Mouse (Mus musculus) ES-E14 (cell line): ENCODE measurements around the gene Apool. TPM values are rescaled to one million over a fixed set of nuclear protein-coding genes. Genes with fewer than 3 reads are reported as not detected.

Experiments used
- DNase-seq: peaks from one replicate; pipeline ENCODE4 v3.0.0-alpha.2; 2013; ENCODE audit warnings: low read depth, low spot score
- H3K27ac ChIP-seq: 2 replicates; pipeline ENCODE4 v1.5.1; 2012; ENCODE audit warnings: low read depth, mild to moderate bottlenecking, low read length, moderate library complexity, mixed read lengths; ENCODE audit not compliant: poor library complexity, insufficient read depth, severe bottlenecking
- H3K36me3 ChIP-seq: 2 replicates; pipeline ENCODE4 v1.6.1; 2012; ENCODE audit warnings: mild to moderate bottlenecking, low read length, moderate library complexity, mixed read lengths; ENCODE audit not compliant: control insufficient read depth, poor library complexity, insufficient read depth, severe bottlenecking
- H3K4me1 ChIP-seq, 2 experiments: fragments of 150-350 bp in 1 of 2; sonication (generic) in 1 of 2; 2 replicates each; pipeline ENCODE4 v1.6.1; 2012; ENCODE audit warnings: low read length in 2 of 2, mild to moderate bottlenecking in 1 of 2, mixed read lengths in 1 of 2; ENCODE audit not compliant: control insufficient read depth in 2 of 2, insufficient read depth in 2 of 2, poor library complexity in 1 of 2
- H3K4me3 ChIP-seq, 2 experiments: fragments of 150-350 bp in 1 of 2; sonication (generic) in 1 of 2; 2 replicates each; pipeline ENCODE4 v1.5.1; 2012; ENCODE audit warnings: low read length in 2 of 2, low read depth in 1 of 2, mild to moderate bottlenecking in 1 of 2, mixed read lengths in 1 of 2; ENCODE audit not compliant: insufficient read depth in 1 of 2, poor library complexity in 1 of 2, severe bottlenecking in 1 of 2
- H3K9ac ChIP-seq: 2 replicates; pipeline ENCODE4 v1.6.1; 2012; ENCODE audit warnings: low read depth, mild to moderate bottlenecking, low read length, mixed read lengths; ENCODE audit not compliant: poor library complexity, insufficient read depth, severe bottlenecking
- H3K9me3 ChIP-seq: fragments of 150-350 bp; sonication (generic); 2 replicates; pipeline ENCODE4 v1.6.1; 2012; ENCODE audit warnings: low read depth, mild to moderate bottlenecking, low read length; ENCODE audit not compliant: control insufficient read depth, insufficient read depth
- CHD2 ChIP-seq: IDR thresholded peaks from 2 replicates; pipeline ENCODE4 v1.6.1; 2014; ENCODE audit warnings: mild to moderate bottlenecking, low read depth, low read length, inconsistent platforms
- HCFC1 ChIP-seq: IDR thresholded peaks from 2 replicates; pipeline ENCODE4 v1.6.1; 2012; ENCODE audit warnings: low read length, inconsistent platforms, borderline replicate concordance; ENCODE audit not compliant: insufficient read depth
- MAFK ChIP-seq: IDR thresholded peaks from 2 replicates; pipeline ENCODE4 v1.6.1; 2014; ENCODE audit warnings: mild to moderate bottlenecking, low read depth, low read length, inconsistent platforms; ENCODE audit not compliant: insufficient read depth
- ZC3H11A ChIP-seq: IDR thresholded peaks from 2 replicates; pipeline ENCODE4 v1.6.1; 2012; ENCODE audit warnings: low read depth, mild to moderate bottlenecking, inconsistent platforms, low read length, borderline replicate concordance
- ZNF384 ChIP-seq: IDR thresholded peaks from 2 replicates; pipeline ENCODE4 v1.6.1; 2012; ENCODE audit warnings: low read depth, low read length, inconsistent platforms
- in situ Hi-C, 2 experiments: fragments of 600-800 bp; cut with MboI; formaldehyde crosslinking; loops; one replicate each; pipeline ENCODE4 v1.15.1; 2025; ENCODE audit warnings: low sequenced_read_pairs in 2 of 2, inconsistent platforms in 1 of 2; ENCODE audit not compliant: unreplicated experiment in 2 of 2
- total RNA-seq: library from RNA; depleted of rRNA; stranded (reverse); fragments of 300-350 nt; gene quantifications from 2 replicates; pipeline ENCODE4 v1.2.3, GENCODE M21; 2012; rRNA removed

The Apool gene
- total RNA-seq = 13.7 and 16.8 TPM in 2 replicates

- TF ChIP-seq HCFC1 (no peak), ZNF384 (no peak), ZC3H11A (no peak), MAFK (no peak), CHD2 (no peak)
- Histone ChIP-seq H3K9me3 (no peaks in the 10 kb centered on the region), H3K9ac (peak within 1 kb of the TSS; percentile 81), H3K4me3 (peak within 1 kb of the TSS; percentile 74 to 94), H3K36me3 (no peaks in the 10 kb centered on the region), H3K27ac (no peak within 1 kb of the TSS), H3K4me1 (no peaks in the 10 kb centered on the region)
- in situ Hi-C loops = no loop called here
- peak; percentile 69 for DNase-seq
Measured at GRCm38 (mm10) chrX:112310804-112311530, at the start of gene Apool. Gene Apool (plus strand): TSS chrX:112311334.

GRCm38 (mm10) chrX:112273550-112273949 is 37.6 kb upstream of the Apool start:
- no peak overlapping the region for H3K4me3 ChIP-seq
- H3K27ac ChIP-seq = no peak overlapping the region
- no peaks in the 10 kb centered on the region for H3K9me3 ChIP-seq
- H3K36me3 ChIP-seq = no peaks in the 10 kb centered on the region
- H3K9ac ChIP-seq = no peak overlapping the region
- TF ChIP-seq ZNF384 (no peak), ZC3H11A (no peak), CHD2 (no peak), HCFC1 (no peak), MAFK (no peak)
- in situ Hi-C loops = no loop called here
- DNase-seq = no peak
- no peaks in the 10 kb centered on the region for H3K4me1 ChIP-seq

- in situ Hi-C loops = no loop called here
- Histone ChIP-seq H3K9ac (peak overlapping the region; percentile 81), H3K9me3 (no peaks in the 10 kb centered on the region), H3K27ac (no peak overlapping the region), H3K4me3 (peak overlapping the region; percentile 74 to 94), H3K4me1 (no peaks in the 10 kb centered on the region), H3K36me3 (no peaks in the 10 kb centered on the region)
- DNase-seq = no peak
- no peak for TF ChIP-seq ZNF384
- TF ChIP-seq CHD2 = no peak
- TF ChIP-seq ZC3H11A = no peak
- TF ChIP-seq HCFC1 = no peak
- no peak for TF ChIP-seq MAFK
Measured at GRCm38 (mm10) chrX:112311531-112311887, 375 bp downstream of the Apool start.

GRCm38 (mm10) chrX:112312094-112312493 is 960 bp downstream of the Apool start:
- DNase-seq = no peak
- H3K4me1 ChIP-seq = no peaks in the 10 kb centered on the region
- TF ChIP-seq CHD2 (no peak), HCFC1 (no peak), ZNF384 (no peak), ZC3H11A (no peak), MAFK (no peak)
- no peak overlapping the region for H3K27ac ChIP-seq
- in situ Hi-C loops = no loop called here
- H3K9me3 ChIP-seq = no peaks in the 10 kb centered on the region
- no peak overlapping the region for H3K9ac ChIP-seq
- no peaks in the 10 kb centered on the region for H3K36me3 ChIP-seq
- peak overlapping the region; percentile 2 to 94; a peak in 2 of 4 replicates for H3K4me3 ChIP-seq
